Comparison of ENCODE assay signal across 12 mouse cellular contexts in genomic region chr5:140646171-140646570, GRCm38 (mm10). TPM values are rescaled to one million over a fixed set of nuclear protein-coding genes. Genes with fewer than 3 reads are reported as not detected.
DNase-seq lines count a peak whose midpoint lies in the region; ATAC-seq lines count a peak whose summit lies in the region.
"Had no signal": no experiment of that assay in that cellular context is flagged by ENCODE, and none has a peak within 500 bp of the region (broad histone marks: within the 10 kb centered on the region; RNA-seq: fewer than 3 reads in every experiment).

No protein-coding gene starts in this region.

- no peaks in the 10 kb centered on the region for H3K27me3 ChIP-seq in heart, embryonic 14.5 days (ENCODE audit: control insufficient read depth, insufficient read depth, low read length)
- H3K27me3 ChIP-seq in embryonic facial prominence, embryonic 12.5 days = no peaks in the 10 kb centered on the region
- H3K27me3 ChIP-seq in hindbrain, embryonic 12.5 days = no peaks in the 10 kb centered on the region
- H3K27me3 ChIP-seq in midbrain, embryonic 11.5 days (ENCODE audit: control insufficient read depth, insufficient read depth, low read length) = no peaks in the 10 kb centered on the region

- H3K27ac ChIP-seq in heart, embryonic 14.5 days (replicated peaks in 1 of 2; ENCODE audit: control insufficient read depth in 1 of 2, insufficient read depth in 1 of 2, low read depth in 2 of 2, low read length in 2 of 2) = no peak overlapping the region
- H3K27ac ChIP-seq in embryonic facial prominence, embryonic 12.5 days = 0 out of 2 replicates have a peak overlapping the region, but pooled peaks have one; percentile 24
- H3K27ac ChIP-seq in hindbrain, embryonic 12.5 days = no peak overlapping the region
- H3K27ac ChIP-seq in midbrain, embryonic 11.5 days (ENCODE audit: low read depth, low read length) = no peak overlapping the region

- peaks cover 22% of the 10 kb centered on the region for H3K36me3 ChIP-seq in heart, embryonic 14.5 days (ENCODE audit: control insufficient read depth, insufficient read depth, low read length)
- H3K36me3 ChIP-seq in embryonic facial prominence, embryonic 12.5 days = peaks cover 30% of the 10 kb centered on the region
- peaks cover 24% of the 10 kb centered on the region for H3K36me3 ChIP-seq in hindbrain, embryonic 12.5 days
- peaks cover 3% of the 10 kb centered on the region for H3K36me3 ChIP-seq in midbrain, embryonic 11.5 days (ENCODE audit: control insufficient read depth, insufficient read depth, low read length)

- no peak for DNase-seq in heart, adult 9 months (ENCODE audit: low spot score in 2 of 2)
- no peak for DNase-seq in midbrain, embryonic 11.5 days (ENCODE audit: low spot score, missing footprints)
- no peak for DNase-seq in MN1 (ENCODE audit: low spot score)
- DNase-seq in left cerebral cortex, adult 11 months (ENCODE audit: low spot score) = no peak
- DNase-seq in embryo, embryonic 10 days (ENCODE audit: low spot score) = no peak
- DNase-seq: cerebellum, adult 8-10 months; gastrocnemius, postnatal 14 days; layer of hippocampus, adult 9-11 months had no signal

- no peak overlapping the region for H3K4me3 ChIP-seq in heart, embryonic 14.5 days (ENCODE audit: control insufficient read depth in 1 of 2, insufficient read depth in 1 of 2, low read depth in 1 of 2, low read length in 2 of 2)
- peak overlapping the region; percentile 95 for H3K4me3 ChIP-seq in embryonic facial prominence, embryonic 12.5 days
- peak overlapping the region; percentile 96 for H3K4me3 ChIP-seq in hindbrain, embryonic 12.5 days
- H3K4me3 ChIP-seq in midbrain, embryonic 11.5 days (ENCODE audit: low read depth, low read length) = 0 out of 2 replicates have a peak overlapping the region, but pooled peaks have one; percentile 93

- peak overlapping the region; percentile 98; the same call in 1 of the 2 replicates for H3K9ac ChIP-seq in heart, embryonic 14.5 days (ENCODE audit: low read length)
- peak overlapping the region; percentile 98; the same call in 1 of the 2 replicates for H3K9ac ChIP-seq in embryonic facial prominence, embryonic 12.5 days
- peak overlapping the region; percentile 100 for H3K9ac ChIP-seq in hindbrain, embryonic 12.5 days
- H3K9ac ChIP-seq in midbrain, embryonic 11.5 days (ENCODE audit: low read length) = peak overlapping the region; percentile 100

- peaks cover 49 to 59% of the 10 kb centered on the region in 2 experiments for H3K4me1 ChIP-seq in heart, embryonic 14.5 days (ENCODE audit: control insufficient read depth in 2 of 2, insufficient read depth in 2 of 2, low read length in 2 of 2)
- peaks cover 66% of the 10 kb centered on the region for H3K4me1 ChIP-seq in embryonic facial prominence, embryonic 12.5 days
- peaks cover 63% of the 10 kb centered on the region for H3K4me1 ChIP-seq in hindbrain, embryonic 12.5 days
- peaks cover 29% of the 10 kb centered on the region for H3K4me1 ChIP-seq in midbrain, embryonic 11.5 days (ENCODE audit: control insufficient read depth, insufficient read depth, low read length)

- H3K4me2 ChIP-seq in heart, embryonic 14.5 days (ENCODE audit: low read length) = peak overlapping the region; percentile 89
- peak overlapping the region; percentile 97 for H3K4me2 ChIP-seq in embryonic facial prominence, embryonic 12.5 days (replicated peaks)
- peak overlapping the region; percentile 99 for H3K4me2 ChIP-seq in hindbrain, embryonic 12.5 days (replicated peaks)
- H3K4me2 ChIP-seq in midbrain, embryonic 11.5 days = peak overlapping the region; percentile 98

- H3K9me3 ChIP-seq in heart, embryonic 14.5 days (ENCODE audit: control insufficient read depth, low read length) = no peaks in the 10 kb centered on the region
- H3K9me3 ChIP-seq in embryonic facial prominence, embryonic 12.5 days = no peaks in the 10 kb centered on the region
- no peaks in the 10 kb centered on the region for H3K9me3 ChIP-seq in hindbrain, embryonic 12.5 days (replicated peaks)
- H3K9me3 ChIP-seq in midbrain, embryonic 11.5 days (ENCODE audit: control insufficient read depth, low read length) = no peaks in the 10 kb centered on the region

- no peak for ATAC-seq in heart, embryonic 14.5 days (ENCODE audit: insufficient number of reproducible peaks, insufficient read depth, low FRiP score, low read depth)
- ATAC-seq in embryonic facial prominence, embryonic 12.5 days (ENCODE audit: insufficient number of reproducible peaks, insufficient read depth, low FRiP score, low TSS enrichment) = no peak
- ATAC-seq in hindbrain, embryonic 12.5 days (ENCODE audit: low FRiP score) = no peak
- ATAC-seq in midbrain, embryonic 11.5 days (ENCODE audit: low FRiP score) = no peak
- ATAC-seq: CD4-positive, CD25-positive, alpha-beta regulatory T cell, adult 4 months had no signal

- 90% methylated on average over 6 of the region's 6 CpGs for WGBS in heart, embryonic 14.5 days
- 90% methylated on average over 6 of the region's 6 CpGs for WGBS in embryonic facial prominence, embryonic 12.5 days
- WGBS in hindbrain, embryonic 12.5 days = 87% methylated on average over 6 of the region's 6 CpGs
- 83% methylated on average over 6 of the region's 6 CpGs for WGBS in midbrain, embryonic 11.5 days

RNA-seq across cellular contexts. Expression of gene Ttyh3, which starts 2.7 kb away (rescaled TPM):
- polyA plus RNA-seq in heart, embryonic 14.5 days (2014; fragmentation: Nextera tagmentation; extraction: Ambion mirVana) = 32.8 and 35.7 TPM in 2 replicates
- 60.6 and 62.6 TPM in 2 replicates for polyA plus RNA-seq in embryonic facial prominence, embryonic 12.5 days (2016; fragmentation: Nextera tagmentation; extraction: Ambion mirVana)
- 83.7 and 98.3 TPM in 2 replicates for polyA plus RNA-seq in hindbrain, embryonic 12.5 days (2016; fragmentation: Nextera tagmentation; extraction: Ambion mirVana)
- 42.9 and 46.4 TPM in 2 replicates for polyA plus RNA-seq in midbrain, embryonic 11.5 days (2014; fragmentation: Nextera tagmentation; extraction: Ambion mirVana)

RNA-seq across cellular contexts. Expression of gene Lfng, which starts 39.1 kb away (rescaled TPM):
- polyA plus RNA-seq in heart, embryonic 14.5 days (2014; fragmentation: Nextera tagmentation; extraction: Ambion mirVana) = 3.8 and 6.4 TPM in 2 replicates
- 14.0 and 14.2 TPM in 2 replicates for polyA plus RNA-seq in embryonic facial prominence, embryonic 12.5 days (2016; fragmentation: Nextera tagmentation; extraction: Ambion mirVana)
- 23.8 and 27.6 TPM in 2 replicates for polyA plus RNA-seq in hindbrain, embryonic 12.5 days (2016; fragmentation: Nextera tagmentation; extraction: Ambion mirVana)
- 38.3 and 40.5 TPM in 2 replicates for polyA plus RNA-seq in midbrain, embryonic 11.5 days (2014; fragmentation: Nextera tagmentation; extraction: Ambion mirVana)

RNA-seq across cellular contexts. Expression of gene Iqce, which starts 56.0 kb away (rescaled TPM):
- polyA plus RNA-seq in heart, embryonic 14.5 days (2014; fragmentation: Nextera tagmentation; extraction: Ambion mirVana) = 7.7 and 8.0 TPM in 2 replicates
- polyA plus RNA-seq in embryonic facial prominence, embryonic 12.5 days (2016; fragmentation: Nextera tagmentation; extraction: Ambion mirVana) = 25.9 and 29.7 TPM in 2 replicates
- polyA plus RNA-seq in hindbrain, embryonic 12.5 days (2016; fragmentation: Nextera tagmentation; extraction: Ambion mirVana) = 31.3 and 31.7 TPM in 2 replicates
- 13.9 and 15.6 TPM in 2 replicates for polyA plus RNA-seq in midbrain, embryonic 11.5 days (2014; fragmentation: Nextera tagmentation; extraction: Ambion mirVana)

RNA-seq across cellular contexts. Expression of gene Brat1, which starts 58.6 kb away (rescaled TPM):
- 8.9 and 9.4 TPM in 2 replicates for polyA plus RNA-seq in heart, embryonic 14.5 days (2014; fragmentation: Nextera tagmentation; extraction: Ambion mirVana)
- polyA plus RNA-seq in embryonic facial prominence, embryonic 12.5 days (2016; fragmentation: Nextera tagmentation; extraction: Ambion mirVana) = 23.8 and 24.5 TPM in 2 replicates
- polyA plus RNA-seq in hindbrain, embryonic 12.5 days (2016; fragmentation: Nextera tagmentation; extraction: Ambion mirVana) = 22.8 and 25.7 TPM in 2 replicates
- 8.3 and 11.4 TPM in 2 replicates for polyA plus RNA-seq in midbrain, embryonic 11.5 days (2014; fragmentation: Nextera tagmentation; extraction: Ambion mirVana)

Comparison
In these comparisons a context has a peak if more than half of its experiments do, and no peak if none do; other contexts are left out.
1. H3K4me3 ChIP-seq: peak in embryonic facial prominence, embryonic 12.5 days (single experiment), hindbrain, embryonic 12.5 days (single experiment) and midbrain, embryonic 11.5 days (single experiment); none in heart, embryonic 14.5 days (0 of 2).
2. Peak in every context shown above with its lines, with median percentiles within 50 percentile points of each other: H3K4me2 ChIP-seq and H3K9ac ChIP-seq.